In genomic region chr2:120460216-120460615, GRCm38 (mm10) we compare ENCODE assay signal across 29 mouse cellular contexts. TPM values are rescaled to one million over a fixed set of nuclear protein-coding genes. Genes with fewer than 3 reads are reported as not detected.
DNase-seq lines count a peak whose midpoint lies in the region; ATAC-seq and TF ChIP-seq lines count a peak whose summit lies in the region.
"Had no signal": no experiment of that assay in that cellular context is flagged by ENCODE, and none has a peak within 500 bp of the region (broad histone marks: within the 10 kb centered on the region; RNA-seq: fewer than 3 reads in every experiment).

No protein-coding gene starts in this region.

- no peak for TF ChIP-seq CTCF in gastrocnemius, adult 2 months (IDR thresholded peaks at IDR 0.05)
- TF ChIP-seq CTCF in stomach, postnatal 0 days (IDR thresholded peaks at IDR 0.05; ENCODE audit: low read depth): no peak

- no peak overlapping the region for H3K9ac ChIP-seq in stomach, postnatal 0 days (ENCODE audit: low read length)
- H3K9ac ChIP-seq: embryonic facial prominence, embryonic 13.5 days; forebrain, embryonic 12.5 days; forebrain, embryonic 15.5 days; heart, embryonic 12.5 days; heart, embryonic 15.5 days; hindbrain, embryonic 13.5 days; intestine, embryonic 15.5 days had no signal

- no peak for TF ChIP-seq EP300 in stomach, postnatal 0 days (optimal IDR thresholded peaks at IDR 0.05)

- H3K9me3 ChIP-seq in stomach, postnatal 0 days (ENCODE audit: control insufficient read depth, low read length): no peaks in the 10 kb centered on the region
- H3K9me3 ChIP-seq: embryonic facial prominence, embryonic 10.5 days; embryonic facial prominence, embryonic 13.5 days; forebrain, embryonic 12.5 days; forebrain, embryonic 15.5 days; heart, embryonic 12.5 days; heart, embryonic 15.5 days; hindbrain, embryonic 10.5 days; hindbrain, embryonic 13.5 days; intestine, embryonic 15.5 days had no signal

- 69% methylated on average over 4 of the region's 4 CpGs for WGBS in stomach, postnatal 0 days

- DNase-seq in adrenal gland, postnatal 14 days: peak; percentile 49
- DNase-seq in adrenal gland, adult (ENCODE audit: inconsistent age in 2 of 2, low spot score in 1 of 2): no peak
- peak; percentile 65 for DNase-seq in gastrocnemius, adult 2 months
- DNase-seq in gastrocnemius, postnatal 14 days: no peak
- DNase-seq in adrenal gland, postnatal 36 days: peak; percentile 2 to 24
- no peak for DNase-seq in stomach, postnatal 0 days (ENCODE audit: low spot score)
- DNase-seq: cerebellum, adult 11-12 months; cerebellum, adult 8-10 months; cerebellum, postnatal 10 days; cerebellum, postnatal 36 days; embryo, embryonic 11 days; gastrocnemius, postnatal 36 days; heart, postnatal 10 days; heart, postnatal 36 days; kidney, adult 11 months; kidney, adult 8-10 months had no signal

- H3K4me2 ChIP-seq in stomach, postnatal 0 days (replicated peaks; ENCODE audit: low read depth): no peak overlapping the region
- H3K4me2 ChIP-seq: embryonic facial prominence, embryonic 13.5 days; forebrain, embryonic 12.5 days; forebrain, embryonic 15.5 days; heart, embryonic 12.5 days; heart, embryonic 15.5 days; hindbrain, embryonic 13.5 days; intestine, embryonic 15.5 days had no signal

- H3K36me3 ChIP-seq in stomach, postnatal 0 days (ENCODE audit: control insufficient read depth, insufficient read depth, low read length): no peaks in the 10 kb centered on the region
- H3K36me3 ChIP-seq: embryonic facial prominence, embryonic 10.5 days; embryonic facial prominence, embryonic 13.5 days; forebrain, embryonic 12.5 days; forebrain, embryonic 15.5 days; heart, embryonic 12.5 days; heart, embryonic 15.5 days; hindbrain, embryonic 10.5 days; hindbrain, embryonic 13.5 days; intestine, embryonic 15.5 days had no signal

- H3K27me3 ChIP-seq in stomach, postnatal 0 days (ENCODE audit: control insufficient read depth, insufficient read depth, low read length): no peaks in the 10 kb centered on the region
- H3K27me3 ChIP-seq: embryonic facial prominence, embryonic 13.5 days; forebrain, embryonic 12.5 days; forebrain, embryonic 15.5 days; heart, embryonic 12.5 days; heart, embryonic 15.5 days; hindbrain, embryonic 13.5 days; intestine, embryonic 15.5 days had no signal

- H3K4me3 ChIP-seq in gastrocnemius, adult 2 months: peak overlapping the region; percentile 17; the same call in 1 of the 2 replicates
- H3K4me3 ChIP-seq in stomach, postnatal 0 days (ENCODE audit: low read depth, low read length): no peak overlapping the region
- H3K4me3 ChIP-seq: embryonic facial prominence, embryonic 10.5 days; embryonic facial prominence, embryonic 13.5 days; erythroblast, embryonic 14.5 days; forebrain, embryonic 12.5 days; forebrain, embryonic 15.5 days; heart, embryonic 12.5 days; heart, embryonic 15.5 days; hindbrain, embryonic 10.5 days; hindbrain, embryonic 13.5 days; intestine, embryonic 15.5 days had no signal

- intact Hi-C loops in gastrocnemius, adult 2 months (cut with DNase I): loop anchor here (2.0 kb wide), 1 partner anchor 13 kb away; no protein-coding TSS in a partner anchor
- intact Hi-C loops in gastrocnemius, postnatal 14 days (cut with DNase I; ENCODE audit: low total_unique reads): no loop called here

- peak overlapping the region; percentile 98 for H3K27ac ChIP-seq in gastrocnemius, adult 2 months
- H3K27ac ChIP-seq in stomach, postnatal 0 days (replicated peaks): no peak overlapping the region
- H3K27ac ChIP-seq: embryonic facial prominence, embryonic 10.5 days; embryonic facial prominence, embryonic 13.5 days; forebrain, embryonic 12.5 days; forebrain, embryonic 15.5 days; heart, embryonic 15.5 days; hindbrain, embryonic 10.5 days; hindbrain, embryonic 13.5 days; intestine, embryonic 15.5 days had no signal

- no peaks in the 10 kb centered on the region for H3K4me1 ChIP-seq in stomach, postnatal 0 days (replicated peaks; ENCODE audit: control insufficient read depth, insufficient read depth)
- H3K4me1 ChIP-seq: embryonic facial prominence, embryonic 13.5 days; forebrain, embryonic 12.5 days; forebrain, embryonic 15.5 days; hindbrain, embryonic 10.5 days; hindbrain, embryonic 13.5 days; intestine, embryonic 15.5 days had no signal

- no peak for ATAC-seq in stomach, postnatal 0 days (ENCODE audit: low FRiP score, low TSS enrichment)
- ATAC-seq: CD4-positive, CD25-positive, alpha-beta regulatory T cell, adult 4 months; forebrain, embryonic 15.5 days; hindbrain, embryonic 16.5 days; intestine, embryonic 15.5 days had no signal

RNA-seq across cellular contexts. Expression of gene Capn3, which starts 4.4 kb away (rescaled TPM):
- 0.38 and 0.52 TPM in 2 replicates for total RNA-seq in adrenal gland, postnatal 14 days (2021)
- 100 to 1,000 TPM; 126 to 149 TPM for total RNA-seq in gastrocnemius, adult 2 months (2021)
- 10 to 100 TPM; 88.0 to 92.1 TPM for total RNA-seq in gastrocnemius, postnatal 14 days (2021)
- total RNA-seq in adrenal gland, postnatal 36 days (2021): under 1 TPM in 1 of 2 experiments, not detected in 1; 0.56 TPM
- polyA plus RNA-seq in stomach, postnatal 0 days (2015; fragmentation: Nextera tagmentation; extraction: Ambion mirVana): 0.40 and 0.90 TPM in 2 replicates
- total RNA-seq: MEL had no signal
- polyA plus RNA-seq: erythroblast, embryonic 14.5 days had no signal

RNA-seq across cellular contexts. Expression of gene Tmem87a, which starts 56.3 kb away (rescaled TPM):
- 36.2 and 38.3 TPM in 2 replicates for total RNA-seq in adrenal gland, postnatal 14 days (2021)
- 10 to 100 TPM; 31.4 to 51.8 TPM for total RNA-seq in gastrocnemius, adult 2 months (2021)
- total RNA-seq in gastrocnemius, postnatal 14 days (2021): 10 to 100 TPM; 33.0 to 42.5 TPM
- 10 to 100 TPM; 42.0 to 49.9 TPM for total RNA-seq in adrenal gland, postnatal 36 days (2021)
- polyA plus RNA-seq in stomach, postnatal 0 days (2015; fragmentation: Nextera tagmentation; extraction: Ambion mirVana): 13.3 and 16.4 TPM in 2 replicates

RNA-seq across cellular contexts. Expression of gene Ganc, which starts 56.5 kb away (rescaled TPM):
- 33.5 and 40.0 TPM in 2 replicates for total RNA-seq in adrenal gland, postnatal 14 days (2021)
- 10 to 100 TPM; 29.7 to 34.3 TPM for total RNA-seq in gastrocnemius, adult 2 months (2021)
- total RNA-seq in gastrocnemius, postnatal 14 days (2021): 10 to 100 TPM; 31.8 to 37.0 TPM
- 10 to 100 TPM; 25.9 to 37.3 TPM for total RNA-seq in adrenal gland, postnatal 36 days (2021)
- polyA plus RNA-seq in stomach, postnatal 0 days (2015; fragmentation: Nextera tagmentation; extraction: Ambion mirVana): 6.8 and 7.8 TPM in 2 replicates

Comparison
In these comparisons a context has a peak if more than half of its experiments do, and no peak if none do; other contexts are left out.
1. DNase-seq: peak in adrenal gland, postnatal 14 days (single experiment), gastrocnemius, adult 2 months (single experiment) and adrenal gland, postnatal 36 days (2 of 2); none in adrenal gland, adult (0 of 2), gastrocnemius, postnatal 14 days (single experiment) and stomach, postnatal 0 days (single experiment).
2. RNA of gene Capn3, which starts 4.4 kb away (total RNA-seq): 126 to 149 TPM in gastrocnemius, adult 2 months and 88.0 to 92.1 TPM in gastrocnemius, postnatal 14 days; 0.56 TPM in adrenal gland, postnatal 36 days and 0.38 to 0.52 TPM in adrenal gland, postnatal 14 days; every median in the first group is over 10 times any median in the second.